Mouse (Mus musculus): Measurements from ENCODE around the gene Acot11.
"Not testable (repeated sequence)": the region's sequence is repeated elsewhere in the genome, so short reads cannot be mapped to it uniquely, and the experiment has no call there.

Gene Acot11

GRCm38 (mm10) chr4:106810039-106810438 is 5.2 kb upstream of the Acot11 start:
- DNase-seq (ENCODE audit: low spot score in 2 of 2): peak in 1 of 2 experiments; percentile 33

GRCm38 (mm10) chr4:106807287-106807686 is 2.5 kb upstream of the Acot11 start:
- no peak for DNase-seq (ENCODE audit: low spot score in 2 of 2)

GRCm38 (mm10) chr4:106805890-106806289 is 1.1 kb upstream of the Acot11 start:
- no peak for DNase-seq (ENCODE audit: low spot score in 2 of 2)

- DNase-seq (ENCODE audit: low spot score in 2 of 2): peak; percentile 54 to 65
These were observed 443 bp downstream of the Acot11 start for GRCm38 (mm10) chr4:106804201-106804909.

GRCm38 (mm10) chr4:106803781-106804180 is 1.0 kb downstream of the Acot11 start:
- peak; percentile 32 to 42 for DNase-seq (ENCODE audit: low spot score in 2 of 2)

GRCm38 (mm10) chr4:106799772-106800336 is 4.9 kb downstream of the Acot11 start:
- peak in 1 of 2 experiments; percentile 21 for DNase-seq (ENCODE audit: low spot score in 2 of 2)

GRCm38 (mm10) chr4:106798908-106799546 is 5.8 kb downstream of the Acot11 start:
- no peak for DNase-seq (ENCODE audit: low spot score in 2 of 2)

- no peak for DNase-seq (ENCODE audit: low spot score in 2 of 2)
These were observed 9.5 kb downstream of the Acot11 start for GRCm38 (mm10) chr4:106795289-106795688.

GRCm38 (mm10) chr4:106794247-106794646 is 10.6 kb downstream of the Acot11 start:
- DNase-seq (ENCODE audit: low spot score in 2 of 2): peak; percentile 62 to 71

GRCm38 (mm10) chr4:106793826-106794225 is 11.0 kb downstream of the Acot11 start:
- not testable (repeated sequence) for DNase-seq (ENCODE audit: low spot score in 2 of 2)

- no peak for DNase-seq (ENCODE audit: low spot score in 2 of 2)
These were observed 12.5 kb downstream of the Acot11 start for GRCm38 (mm10) chr4:106792276-106792675.

- no peak for DNase-seq (ENCODE audit: low spot score in 2 of 2)
These were observed 13.9 kb downstream of the Acot11 start for GRCm38 (mm10) chr4:106790938-106791337.

- DNase-seq (ENCODE audit: low spot score in 2 of 2): not testable (repeated sequence)
These were observed 14.6 kb downstream of the Acot11 start for GRCm38 (mm10) chr4:106790218-106790617.

GRCm38 (mm10) chr4:106789705-106790104 is 15.1 kb downstream of the Acot11 start:
- DNase-seq (ENCODE audit: low spot score in 2 of 2): no peak

- no peak for DNase-seq (ENCODE audit: low spot score in 2 of 2)
These were observed 16.2 kb downstream of the Acot11 start for GRCm38 (mm10) chr4:106788627-106789026.

GRCm38 (mm10) chr4:106787830-106788229 is 17.0 kb downstream of the Acot11 start:
- peak; percentile 50 to 56 for DNase-seq (ENCODE audit: low spot score in 2 of 2)

GRCm38 (mm10) chr4:106785753-106786540 is 18.9 kb downstream of the Acot11 start:
- DNase-seq (ENCODE audit: low spot score in 2 of 2): no peak

- DNase-seq (ENCODE audit: low spot score in 2 of 2): no peak
These were observed 19.5 kb downstream of the Acot11 start for GRCm38 (mm10) chr4:106785345-106785744.

- no peak for DNase-seq (ENCODE audit: low spot score in 2 of 2)
These were observed 20.0 kb downstream of the Acot11 start for GRCm38 (mm10) chr4:106784806-106785205.

GRCm38 (mm10) chr4:106783137-106783536 is 21.7 kb downstream of the Acot11 start:
- DNase-seq (ENCODE audit: low spot score in 2 of 2): no peak

GRCm38 (mm10) chr4:106780045-106780444 is 24.8 kb downstream of the Acot11 start:
- no peak for DNase-seq (ENCODE audit: low spot score in 2 of 2)

Data from natural killer cell, adult 2 months (primary cell).